Mouse (Mus musculus) splenic B cell, adult 2 months (primary cell): ENCODE data around the gene Ift81.

Experiments
- DNase-seq: peaks from one replicate; pipeline ENCODE4 v3.0.0-alpha.2; 2011; ENCODE audit warnings: low read depth, low spot score
- H3K27me3 ChIP-seq: 2 replicates; pipeline ENCODE4 v1.6.1; 2012; ENCODE audit warnings: mild to moderate bottlenecking, low read length, moderate library complexity, mixed read lengths; ENCODE audit not compliant: control insufficient read depth, poor library complexity, insufficient read depth, severe bottlenecking
- H3K36me3 ChIP-seq: 2 replicates; pipeline ENCODE4 v1.6.1; 2012; ENCODE audit warnings: mild to moderate bottlenecking, low read length, moderate library complexity, mixed read lengths; ENCODE audit not compliant: control insufficient read depth, poor library complexity, insufficient read depth, severe bottlenecking

The Ift81 gene

DNA sequence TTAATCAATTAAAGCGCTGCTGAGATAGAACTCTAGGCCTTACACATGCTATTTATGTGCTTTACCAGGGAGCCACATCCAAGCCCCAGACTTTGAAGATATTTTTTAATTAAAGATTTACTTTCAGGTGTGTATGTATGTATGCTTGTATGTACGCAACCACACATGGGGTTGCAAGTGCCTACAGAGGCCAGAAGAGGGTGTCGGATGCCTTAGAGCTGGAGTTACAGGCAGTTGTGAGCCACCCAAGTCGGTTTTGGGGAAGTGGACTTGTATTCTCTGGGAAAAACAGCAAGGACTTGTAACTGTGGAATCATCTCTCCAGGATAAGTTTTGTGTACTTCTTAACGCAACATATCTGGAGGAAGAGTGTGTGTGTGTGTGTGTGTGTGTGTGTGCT lies 25.7 kb upstream of the Ift81 start:
- Histone ChIP-seq H3K27me3 (no peaks in the 10 kb centered on the region), H3K36me3 (no peaks in the 10 kb centered on the region)
- no peak for DNase-seq

DNA sequence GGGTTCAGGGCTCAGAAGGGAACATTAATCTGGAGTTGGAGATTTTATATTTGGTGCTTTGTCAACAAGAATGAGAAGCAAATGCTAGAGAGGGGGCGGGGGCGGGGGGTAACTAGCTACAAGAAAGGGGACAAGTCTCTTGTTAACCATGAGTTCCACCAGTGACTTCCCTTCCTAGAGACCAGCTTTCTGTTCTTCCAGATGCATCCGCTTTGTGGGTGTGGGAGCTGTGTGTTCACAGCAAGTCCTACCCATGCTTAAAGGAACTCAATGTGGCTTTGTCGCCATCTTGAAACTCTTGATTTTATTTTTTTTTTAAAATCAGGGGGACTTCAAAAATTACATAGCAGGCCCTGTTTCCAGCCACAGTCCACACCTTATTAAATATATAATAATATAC lies 25.2 kb upstream of the Ift81 start:
- Histone ChIP-seq H3K27me3 (no peaks in the 10 kb centered on the region), H3K36me3 (no peaks in the 10 kb centered on the region)
- DNase-seq: no peak

DNA sequence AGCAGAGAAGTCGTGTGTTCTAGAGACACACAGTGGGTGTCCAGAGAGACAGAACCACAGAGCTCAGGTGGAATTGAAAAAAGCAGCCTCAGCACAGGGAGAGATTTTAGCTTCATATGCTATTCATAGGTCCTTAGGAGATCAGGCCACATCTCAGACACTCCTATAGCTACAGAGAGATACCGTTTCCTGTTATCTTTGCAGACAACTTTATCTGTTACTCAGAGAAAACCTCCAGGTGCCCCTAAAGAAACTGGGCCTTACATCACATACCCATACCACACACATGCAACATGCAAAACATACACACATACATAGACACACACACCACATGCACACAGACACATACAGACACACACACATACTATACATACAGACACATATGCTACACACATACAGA lies 24.0 kb upstream of the Ift81 start:
- H3K36me3 ChIP-seq: no peaks in the 10 kb centered on the region
- H3K27me3 ChIP-seq: no peaks in the 10 kb centered on the region
- no peak for DNase-seq

DNA sequence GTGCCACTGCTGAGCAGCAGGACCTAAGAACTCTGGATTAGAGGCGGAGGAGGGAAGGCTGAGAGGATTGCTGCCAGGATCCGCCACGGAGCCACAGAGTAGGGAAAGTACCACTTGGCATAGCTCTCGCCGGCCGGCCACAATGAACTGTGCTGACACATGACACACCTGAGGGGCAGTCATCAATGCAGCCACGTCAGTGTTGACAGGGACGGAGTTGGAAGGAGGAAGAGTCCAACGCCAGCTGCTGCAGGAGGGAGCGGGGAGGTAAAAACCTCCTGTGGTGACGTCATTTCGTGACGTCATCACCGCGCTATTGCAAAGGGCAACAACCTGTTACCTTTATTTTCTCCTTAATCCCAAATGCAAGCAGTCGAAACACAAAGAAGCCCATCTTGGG lies 22.6 kb upstream of the Ift81 start:
- peak; percentile 27 for DNase-seq

DNA sequence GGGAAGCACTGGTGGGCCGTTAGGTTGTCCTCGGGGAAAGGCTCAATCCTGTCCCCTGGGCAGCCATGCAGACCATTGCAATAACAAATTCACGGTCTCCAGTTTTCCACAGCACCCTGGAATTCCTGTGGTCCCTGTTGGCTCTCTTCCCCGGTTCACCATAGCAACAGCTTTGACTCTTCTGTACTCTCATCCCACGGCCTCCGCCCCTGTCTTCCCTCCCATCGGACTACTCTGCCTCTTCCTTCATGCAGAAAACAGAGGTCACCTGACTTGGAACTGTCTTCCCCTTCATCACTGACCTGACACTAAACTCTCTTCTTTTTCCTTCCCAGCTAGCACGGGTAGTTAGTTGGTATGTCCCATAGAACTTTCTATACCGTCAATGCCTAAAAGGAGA lies 22.0 kb upstream of the Ift81 start:
- Histone ChIP-seq H3K36me3 (no peaks in the 10 kb centered on the region), H3K27me3 (no peaks in the 10 kb centered on the region)
- no peak for DNase-seq

More for the DNA sequence above, 22.6 kb upstream of the Ift81 start:
- Histone ChIP-seq H3K27me3 (no peaks in the 10 kb centered on the region), H3K36me3 (no peaks in the 10 kb centered on the region)

DNA sequence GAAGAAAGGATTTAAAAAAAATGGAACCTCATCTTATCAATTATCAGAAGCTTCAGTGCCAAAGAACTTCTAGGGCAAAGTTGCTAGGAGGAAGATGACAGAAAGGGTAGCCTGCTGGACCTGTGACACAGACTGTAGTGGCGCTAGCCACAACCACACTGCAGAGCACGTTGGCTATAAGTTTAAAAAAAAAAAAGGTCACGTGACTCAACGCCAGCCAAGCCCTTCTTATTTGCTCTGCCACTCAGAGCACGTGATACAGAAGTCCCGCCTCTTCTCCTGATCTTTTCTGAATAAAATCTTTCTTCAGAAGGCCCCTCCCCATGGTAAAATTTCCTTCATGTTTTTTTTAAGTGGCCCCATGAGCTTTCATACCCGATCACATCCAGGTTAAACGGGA lies 20.9 kb upstream of the Ift81 start:
- no peaks in the 10 kb centered on the region for H3K27me3 ChIP-seq
- H3K36me3 ChIP-seq: no peaks in the 10 kb centered on the region
- DNase-seq: no peak

DNA sequence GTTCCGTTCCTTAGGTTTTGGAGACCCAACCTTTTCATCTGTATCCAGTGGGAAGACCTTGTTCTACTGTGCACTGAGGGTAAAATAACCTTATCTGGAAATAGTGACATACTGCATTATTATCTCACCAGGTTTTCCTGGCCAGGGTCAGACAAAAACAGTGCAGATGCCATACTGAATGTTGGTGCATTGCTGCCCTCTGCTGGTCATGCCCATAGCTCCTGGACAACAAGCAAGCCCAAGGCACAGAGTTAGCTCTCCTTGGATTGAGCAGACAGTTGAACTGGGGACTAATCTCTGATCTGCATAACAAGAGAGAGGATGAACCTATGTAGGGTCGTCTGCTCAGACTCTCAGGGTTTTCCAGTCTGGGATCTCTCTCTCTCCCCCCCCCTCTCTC lies 12.9 kb upstream of the Ift81 start:
- H3K36me3 ChIP-seq: no peaks in the 10 kb centered on the region
- H3K27me3 ChIP-seq: no peaks in the 10 kb centered on the region
- DNase-seq: peak; percentile 92

DNA sequence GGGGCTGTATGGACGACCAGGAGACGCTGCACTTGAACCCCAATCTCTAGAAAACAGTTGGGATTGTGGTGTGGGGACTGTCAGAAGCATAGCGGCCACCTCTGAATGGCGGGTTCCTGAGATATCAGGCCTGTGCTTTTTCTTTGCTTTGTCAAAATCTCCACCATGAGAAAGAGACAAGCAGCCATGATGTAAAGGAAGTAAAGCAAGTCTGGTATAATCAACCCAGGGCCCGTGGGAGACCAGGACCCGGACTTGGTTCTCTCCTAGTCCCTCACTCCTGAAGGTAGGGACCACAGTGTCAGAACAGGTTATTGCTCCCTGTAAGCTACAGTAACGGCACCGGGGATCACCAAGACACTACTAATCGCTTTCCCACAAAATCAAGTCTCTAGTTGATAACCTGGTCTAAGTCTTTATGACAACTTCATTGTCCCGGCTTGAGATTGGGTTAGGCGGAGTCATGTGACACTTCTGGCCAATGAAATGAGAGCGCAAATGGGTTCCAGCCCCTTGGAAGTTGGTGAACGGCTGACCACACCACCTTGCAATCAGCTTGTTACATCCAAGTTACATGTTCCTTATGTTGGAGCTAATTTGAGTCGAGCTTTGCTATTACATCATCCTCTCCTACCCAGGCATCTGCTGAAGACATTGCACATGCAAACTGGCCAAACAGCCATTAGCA lies 11.4 kb upstream of the Ift81 start:
- no peak for DNase-seq
- H3K36me3 ChIP-seq: no peaks in the 10 kb centered on the region

DNA sequence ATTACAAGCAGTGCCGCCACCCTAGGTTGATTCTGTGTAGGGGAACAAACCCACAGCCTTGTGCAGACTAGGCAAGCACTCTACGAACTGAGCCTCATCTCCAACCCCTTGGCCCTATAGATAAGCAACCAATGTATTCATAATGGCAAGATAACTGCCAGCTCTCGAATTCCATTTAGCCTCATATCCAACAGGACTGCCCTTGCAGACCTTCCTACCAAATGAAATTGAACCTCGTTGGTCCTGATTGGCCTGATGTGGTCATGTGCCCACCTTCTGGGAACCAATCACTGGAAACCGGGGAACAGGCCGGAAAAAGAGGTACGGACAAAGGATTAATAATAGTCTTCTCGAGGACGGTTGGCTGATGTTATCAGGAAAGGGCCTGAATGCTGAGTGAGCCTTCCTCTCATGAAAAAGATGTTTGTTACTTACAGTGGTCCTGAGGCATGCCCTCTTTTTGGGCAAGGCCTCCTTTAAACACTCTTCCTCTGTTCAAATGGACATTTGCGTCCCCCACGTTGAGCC lies 10.7 kb upstream of the Ift81 start:
- DNase-seq: no peak
- no peaks in the 10 kb centered on the region for H3K27me3 ChIP-seq
- no peaks in the 10 kb centered on the region for H3K36me3 ChIP-seq

More for the DNA sequence above, 11.4 kb upstream of the Ift81 start:
- H3K27me3 ChIP-seq: no peaks in the 10 kb centered on the region

DNA sequence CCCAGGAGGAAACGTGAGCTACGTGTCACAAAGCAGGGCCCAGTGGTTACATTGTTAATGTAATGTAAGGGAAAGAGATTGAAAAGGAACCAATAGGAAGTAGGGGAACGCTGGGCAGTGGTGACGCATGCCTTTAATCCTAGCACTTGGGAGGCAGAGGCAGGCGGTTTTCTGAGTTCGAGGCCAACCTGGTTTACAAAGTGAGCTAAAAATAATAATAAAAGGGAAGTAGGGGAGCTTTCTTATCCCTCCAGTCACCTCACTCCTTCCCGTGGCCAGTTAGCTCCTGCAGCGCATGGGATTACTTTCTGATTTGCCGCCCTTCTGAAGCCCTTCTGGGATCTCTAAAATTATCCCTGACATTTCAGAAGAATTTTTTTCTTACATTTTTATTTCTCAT lies 9.5 kb upstream of the Ift81 start:
- DNase-seq: no peak
- H3K27me3 ChIP-seq: no peaks in the 10 kb centered on the region
- H3K36me3 ChIP-seq: no peaks in the 10 kb centered on the region

DNA sequence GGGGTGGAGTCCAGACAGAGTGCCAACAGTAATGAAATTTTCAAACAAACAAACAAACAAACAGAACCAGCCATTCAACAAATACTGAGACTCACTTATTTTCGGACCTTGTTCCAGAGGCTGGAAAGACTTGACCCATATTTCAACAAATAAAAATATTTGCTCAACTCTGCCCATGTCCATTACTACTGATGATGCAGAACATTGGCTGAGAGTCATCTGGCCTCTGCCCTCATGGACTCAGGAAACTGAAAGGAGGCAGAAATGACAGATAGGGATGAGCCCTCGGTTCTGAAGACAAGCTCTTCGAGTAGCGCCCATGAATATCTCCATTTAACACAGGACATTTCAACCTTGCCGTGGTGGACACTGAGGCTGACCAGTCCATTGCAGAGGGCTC lies 8.2 kb upstream of the Ift81 start:
- H3K36me3 ChIP-seq: no peaks in the 10 kb centered on the region
- no peak for DNase-seq
- H3K27me3 ChIP-seq: no peaks in the 10 kb centered on the region

DNA sequence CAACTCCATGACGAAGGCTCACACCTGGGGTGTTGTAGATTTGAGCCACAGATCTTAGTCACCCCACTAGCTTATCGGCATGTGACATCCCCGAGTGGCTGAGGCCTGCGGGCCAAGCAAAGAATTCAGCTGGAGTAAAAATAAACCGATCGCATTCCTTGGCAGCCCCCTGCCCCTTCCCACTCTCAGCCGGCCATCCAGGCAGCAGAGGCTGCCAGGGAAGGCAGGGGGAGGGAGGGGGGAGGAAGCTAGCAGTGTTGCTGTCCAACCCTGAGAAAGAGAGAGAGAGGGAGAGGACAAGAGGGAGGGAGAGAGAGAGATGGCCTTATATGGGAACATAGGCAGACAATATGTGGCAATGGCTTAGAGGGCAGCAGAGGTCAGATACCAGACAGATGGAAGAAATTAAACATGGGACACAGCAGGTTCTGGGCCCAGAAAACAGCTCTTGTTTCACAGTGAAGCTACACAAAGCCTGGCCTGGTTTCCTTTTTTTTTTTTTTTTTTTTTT lies 7.1 kb upstream of the Ift81 start:
- no peaks in the 10 kb centered on the region for H3K27me3 ChIP-seq
- no peak for DNase-seq
- no peaks in the 10 kb centered on the region for H3K36me3 ChIP-seq

DNA sequence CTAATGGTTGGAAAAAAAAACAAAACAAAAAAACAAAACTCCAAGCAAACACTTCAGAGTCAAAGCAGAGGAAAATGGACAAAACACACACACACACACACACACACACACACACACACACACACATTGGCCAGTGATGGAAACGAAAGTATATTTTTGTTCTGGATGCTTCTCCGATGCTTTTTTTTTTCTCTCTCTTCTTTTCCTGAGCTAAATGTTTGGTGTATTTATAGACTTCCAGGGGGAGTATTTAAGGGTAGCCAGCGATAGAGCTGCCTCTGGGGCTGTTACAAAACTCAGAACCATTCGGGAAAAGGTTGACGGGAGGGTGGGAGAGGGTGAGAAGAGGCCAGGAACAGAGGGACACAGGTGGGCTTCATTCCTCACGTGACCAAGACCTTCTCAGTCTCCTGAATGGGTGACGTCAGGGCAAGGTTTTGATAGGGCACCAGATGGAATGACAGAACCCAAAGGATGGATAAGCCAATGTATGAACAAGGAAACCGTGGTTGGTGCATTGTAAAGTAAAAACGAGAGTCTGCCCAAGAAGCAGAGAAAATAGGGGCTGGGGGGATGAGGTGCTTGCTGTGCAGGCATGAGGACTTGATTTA lies 5.5 kb upstream of the Ift81 start:
- no peaks in the 10 kb centered on the region for H3K36me3 ChIP-seq
- no peaks in the 10 kb centered on the region for H3K27me3 ChIP-seq
- no peak for DNase-seq

DNA sequence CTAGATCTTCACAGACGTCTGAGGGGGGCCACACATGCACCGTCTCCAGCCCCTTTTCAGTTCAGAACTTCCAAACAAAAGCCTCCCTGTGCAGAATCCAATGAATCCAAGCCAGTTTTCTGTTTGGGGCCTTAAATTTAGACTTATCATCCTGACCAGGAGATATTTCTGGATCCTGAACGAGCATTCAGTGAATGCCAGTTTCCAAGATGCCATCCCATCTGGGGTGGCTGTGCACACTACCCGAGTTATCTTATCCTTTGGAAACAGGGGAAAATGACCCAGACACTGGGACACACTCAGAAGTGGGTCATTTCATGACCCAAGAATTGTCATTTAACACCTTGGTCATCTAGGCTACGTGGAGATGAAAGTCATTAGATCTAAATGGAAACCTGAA lies 3.4 kb upstream of the Ift81 start:
- no peak for DNase-seq
- Histone ChIP-seq H3K36me3 (no peaks in the 10 kb centered on the region), H3K27me3 (no peaks in the 10 kb centered on the region)

DNA sequence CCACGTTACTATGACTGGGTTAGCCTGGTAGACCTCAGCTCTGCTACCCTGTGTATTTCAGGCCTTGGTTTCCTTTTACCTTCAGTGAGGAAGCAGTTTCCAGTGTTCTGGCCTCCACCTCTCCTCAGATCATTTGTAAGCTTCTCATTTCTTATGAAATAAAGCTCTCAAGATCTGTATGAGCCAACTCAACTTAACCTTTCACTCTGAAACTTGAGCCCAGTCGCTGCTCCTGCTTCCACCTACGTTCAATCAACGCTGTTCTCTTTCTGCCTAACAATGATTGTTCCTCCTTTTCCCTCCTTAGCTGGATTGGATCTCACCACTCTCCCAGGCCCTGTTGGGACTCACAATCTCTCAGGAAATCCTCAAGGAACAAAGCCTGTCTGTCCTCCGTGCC lies 2.7 kb downstream of the Ift81 start:
- no peak for DNase-seq
- H3K27me3 ChIP-seq: no peaks in the 10 kb centered on the region
- no peaks in the 10 kb centered on the region for H3K36me3 ChIP-seq
